Mouse (Mus musculus) left cerebral cortex, adult 9 months (tissue): ENCODE data around the gene Isyna1.

Experiments
- DNase-seq, 2 experiments: peaks; one replicate each; pipeline ENCODE4 v3.0.0; 2022; ENCODE audit warnings: low spot score in 2 of 2

Isyna1 gene

DNA sequence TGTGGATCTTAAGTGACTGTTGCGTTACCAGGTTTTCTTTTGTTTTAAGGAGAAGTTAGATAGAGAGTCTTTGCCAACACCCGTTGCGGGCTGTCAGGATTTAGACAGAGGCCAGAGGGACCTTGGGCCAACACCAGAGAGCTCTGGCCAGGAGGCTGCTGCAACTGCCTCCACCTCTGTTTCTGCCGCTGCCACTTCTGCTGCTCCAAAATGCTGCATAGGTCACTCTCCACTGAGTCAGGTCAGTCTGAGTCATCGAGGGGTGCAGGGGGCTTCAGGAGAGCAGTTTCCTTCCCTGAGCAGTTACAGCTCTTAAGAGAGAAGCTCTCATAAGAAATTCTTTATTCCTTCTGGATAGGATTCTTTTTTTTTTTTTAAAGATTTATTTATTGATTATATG is 32.9 kb downstream of the Isyna1 start:
- DNase-seq = no peak

- no peak for DNase-seq
Observed at GRCm38 (mm10) chr8:70628986-70629490, 34.9 kb downstream of the Isyna1 start.

- peak; percentile 88 to 94 for DNase-seq
Observed at GRCm38 (mm10) chr8:70629574-70630531, 35.7 kb downstream of the Isyna1 start.

DNA sequence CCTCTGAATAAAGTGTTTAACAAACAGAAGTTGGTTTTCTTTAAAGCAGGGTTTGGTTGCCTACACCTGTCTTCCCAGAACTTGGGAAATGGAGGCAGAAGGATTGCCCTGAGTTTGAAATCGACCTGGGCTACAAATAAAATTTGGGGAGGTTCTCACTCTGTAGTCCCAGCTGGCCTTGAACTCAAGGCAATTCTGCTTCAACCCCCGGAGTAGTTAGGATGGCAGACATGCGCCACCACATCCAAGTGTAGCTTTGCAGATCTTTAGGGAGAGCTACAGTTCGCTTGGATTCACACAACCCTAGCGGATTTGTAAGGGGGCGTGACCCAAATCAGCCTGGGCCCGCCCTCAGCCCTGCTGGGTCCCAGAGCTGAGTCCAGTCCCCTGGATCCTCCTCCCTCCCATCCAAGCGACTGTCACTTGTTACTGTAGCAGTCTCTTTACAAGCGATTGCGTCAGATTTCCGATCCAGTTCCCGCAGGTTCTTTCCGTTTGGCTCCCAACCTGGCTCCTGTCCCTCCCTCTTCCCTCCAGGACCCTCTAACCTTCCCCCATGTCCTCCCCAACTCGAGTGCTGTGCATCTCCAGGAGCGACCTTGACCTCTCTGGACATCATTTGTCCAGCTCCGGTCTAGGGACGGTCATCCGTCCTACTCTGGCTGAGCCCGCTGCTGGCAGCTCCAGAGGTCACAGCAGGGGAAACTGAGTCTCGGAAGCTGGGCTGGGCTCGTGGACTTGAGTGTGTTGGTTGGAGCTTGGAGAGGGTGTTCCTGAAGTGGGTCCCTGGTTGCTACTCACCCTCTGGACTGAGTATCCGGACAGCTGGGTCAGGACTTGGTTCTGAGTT is 36.6 kb downstream of the Isyna1 start:
- no peak for DNase-seq

GRCm38 (mm10) chr8:70631436-70631835 is 37.3 kb downstream of the Isyna1 start:
- DNase-seq = no peak

- DNase-seq = no peak
Observed at GRCm38 (mm10) chr8:70632346-70632892, 38.2 kb downstream of the Isyna1 start, which contains the start of gene Gdf15. Gene Gdf15 (minus strand): TSS chr8:70632456.

GRCm38 (mm10) chr8:70634066-70634465 is 39.9 kb downstream of the Isyna1 start:
- no peak for DNase-seq

- DNase-seq = no peak
Observed at GRCm38 (mm10) chr8:70635527-70635926, 41.4 kb downstream of the Isyna1 start.

GRCm38 (mm10) chr8:70636838-70637237 is 42.7 kb downstream of the Isyna1 start:
- no peak for DNase-seq

GRCm38 (mm10) chr8:70638752-70639151 is 44.6 kb downstream of the Isyna1 start:
- DNase-seq = no peak

GRCm38 (mm10) chr8:70643019-70643418 is 48.8 kb downstream of the Isyna1 start:
- no peak for DNase-seq

GRCm38 (mm10) chr8:70644065-70644464 is 49.9 kb downstream of the Isyna1 start:
- DNase-seq = no peak

DNA sequence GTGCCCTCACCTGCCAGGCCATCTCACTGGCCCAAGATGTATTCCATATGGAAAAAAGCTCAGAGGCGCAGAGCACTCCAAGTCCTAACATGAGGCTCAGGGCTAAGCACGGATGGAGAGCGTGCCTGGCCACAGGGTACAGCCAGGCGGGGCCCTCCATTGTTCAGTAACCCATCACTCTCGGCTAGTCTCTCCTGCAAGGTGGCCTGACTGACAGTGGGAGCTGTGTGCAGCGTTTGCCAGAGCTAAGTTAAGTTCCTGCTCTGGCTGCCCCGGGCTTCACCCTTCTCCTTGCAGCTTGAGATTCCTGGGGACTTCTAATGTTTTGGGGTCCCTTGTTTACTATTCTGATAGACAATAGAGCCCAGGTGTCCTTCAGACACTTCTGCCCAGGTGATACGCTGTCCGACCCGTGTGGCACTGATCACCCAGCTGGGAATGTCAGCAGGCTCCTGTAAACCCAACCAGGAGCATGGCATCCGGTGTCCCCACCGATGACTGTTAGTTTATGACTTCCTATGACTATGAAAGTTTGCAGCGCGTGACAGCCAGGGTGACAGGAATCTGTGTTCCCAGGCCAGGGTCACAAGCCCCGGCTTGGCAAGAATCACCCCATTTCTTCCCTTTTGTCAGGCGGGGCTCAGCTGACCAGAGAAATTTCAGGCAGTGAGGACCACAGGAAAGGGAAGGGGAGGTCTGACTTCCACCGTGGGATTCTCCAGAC is 51.5 kb downstream of the Isyna1 start:
- DNase-seq = no peak

GRCm38 (mm10) chr8:70646369-70646768 is 52.2 kb downstream of the Isyna1 start:
- no peak for DNase-seq

GRCm38 (mm10) chr8:70646775-70647174 is 52.6 kb downstream of the Isyna1 start:
- DNase-seq = no peak
